Mouse (Mus musculus) hindbrain, embryonic 11.5 days (tissue): Measurements from ENCODE around the gene Cpa1. TPM values are rescaled to one million over a fixed set of nuclear protein-coding genes. Genes with fewer than 3 reads are reported as not detected.

ENCODE experiments used
- polyA plus RNA-seq: library from polyadenylated mRNA; unstranded; fragments of >200 nt; fragmentation: Nextera tagmentation; extraction: Ambion mirVana; gene quantifications from 2 replicates; pipeline ENCODE4 v1.2.1, GENCODE M21; 2014

The Cpa1 gene
- polyA plus RNA-seq, 1 experiment from 2014 or later: 0.11 TPM

Other genes with a start within 250 kb of the Cpa1 start
- gene Zc3hc1, start 248.2 kb upstream of the Cpa1 start, polyA plus RNA-seq: 69.3 and 79.1 TPM in 2 replicates
- gene Klhdc10, start 237.3 kb upstream of the Cpa1 start, polyA plus RNA-seq: 27.4 and 28.2 TPM in 2 replicates
- 47.9 and 51.6 TPM in 2 replicates for gene Tmem209, start 129.4 kb upstream of the Cpa1 start, polyA plus RNA-seq
- 0.36 and 0.37 TPM in 2 replicates for gene Ssmem1, start 129.4 kb upstream of the Cpa1 start, polyA plus RNA-seq
- 6.8 and 9.4 TPM in 2 replicates for gene Cpa2, start 97.6 kb upstream of the Cpa1 start, polyA plus RNA-seq
- 3.5 and 3.9 TPM in 2 replicates for gene Cpa4, start 70.8 kb upstream of the Cpa1 start, polyA plus RNA-seq
- gene Cpa5, start 28.2 kb upstream of the Cpa1 start, polyA plus RNA-seq: 0.15 TPM in 1 of 2 replicates, not detected in the other
- gene Cep41, start 54.5 kb downstream of the Cpa1 start, polyA plus RNA-seq: 19.7 and 26.8 TPM in 2 replicates
- 1,131 and 1,227 TPM in 2 replicates for gene Mest, start 84.3 kb downstream of the Cpa1 start, polyA plus RNA-seq